Mouse (Mus musculus): ENCODE results near the gene Pkn3. TPM values are rescaled to one million over a fixed set of nuclear protein-coding genes. Genes with fewer than 3 reads are reported as not detected.
"Not testable (repeated sequence)": the region's sequence is repeated elsewhere in the genome, so short reads cannot be mapped to it uniquely, and the experiment has no call there.

Gene Pkn3
- polyA plus RNA-seq, 1 experiment, result 22.3 TPM

- DNase-seq (ENCODE audit: low spot score), result no peak
These were observed 18.5 kb downstream of the Pkn3 start for GRCm38 (mm10) chr2:30095882-30096527.

DNA sequence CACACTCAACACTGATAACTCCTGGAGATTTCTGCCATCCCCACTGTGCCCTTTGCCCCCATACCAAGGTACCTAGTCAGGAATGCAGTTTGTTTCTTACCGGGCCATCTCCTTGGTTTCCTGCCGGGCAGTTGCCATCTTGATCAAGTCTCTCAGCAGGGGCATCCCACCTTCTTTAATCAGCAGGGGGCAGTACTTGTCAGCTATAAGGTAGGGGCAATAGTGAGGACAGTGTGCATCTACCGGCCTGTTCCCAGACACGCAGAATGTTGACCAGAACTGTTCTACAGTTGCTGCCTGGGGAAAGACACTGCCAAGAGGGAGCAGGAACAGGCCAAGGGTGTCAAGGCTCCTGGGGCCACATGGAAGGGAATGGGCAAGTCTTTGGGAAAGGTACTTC is 22.7 kb downstream of the Pkn3 start:
- no peak for DNase-seq (ENCODE audit: low spot score)

GRCm38 (mm10) chr2:30106364-30106763 is 28.9 kb downstream of the Pkn3 start:
- DNase-seq (ENCODE audit: low spot score), result no peak

GRCm38 (mm10) chr2:30107646-30108045 is 30.2 kb downstream of the Pkn3 start:
- DNase-seq (ENCODE audit: low spot score), result no peak

GRCm38 (mm10) chr2:30108260-30108659 is 30.8 kb downstream of the Pkn3 start:
- DNase-seq (ENCODE audit: low spot score), result no peak

GRCm38 (mm10) chr2:30111500-30111899 is 34.0 kb downstream of the Pkn3 start:
- no peak for DNase-seq (ENCODE audit: low spot score)

- DNase-seq (ENCODE audit: low spot score), result no peak
These were observed 35.1 kb downstream of the Pkn3 start for GRCm38 (mm10) chr2:30112564-30112963.

DNA sequence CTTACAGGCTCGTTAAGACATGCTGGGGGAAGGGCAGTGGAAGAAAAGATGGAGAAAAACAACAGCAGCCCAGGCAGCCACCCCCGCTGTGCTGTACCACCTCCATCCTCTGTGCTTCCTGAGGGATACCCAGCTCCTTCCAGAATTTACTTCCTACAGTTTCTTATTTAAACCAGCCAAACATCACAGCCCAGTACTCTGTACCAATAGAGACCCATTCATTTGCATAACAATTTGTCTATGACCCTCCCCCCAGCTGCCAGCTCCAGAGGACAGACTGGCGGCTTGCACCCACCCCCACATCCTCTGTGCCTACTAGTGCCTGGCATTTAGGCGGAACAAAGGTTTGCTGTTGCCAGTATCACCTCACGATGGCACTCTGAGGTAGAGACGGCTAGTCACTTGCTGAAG is 42.2 kb downstream of the Pkn3 start:
- DNase-seq (ENCODE audit: low spot score), result no peak

- no peak for DNase-seq (ENCODE audit: low spot score)
These were observed 42.8 kb downstream of the Pkn3 start for GRCm38 (mm10) chr2:30120269-30120668.

- no peak for DNase-seq (ENCODE audit: low spot score)
These were observed 45.3 kb downstream of the Pkn3 start for GRCm38 (mm10) chr2:30122766-30123165.

DNA sequence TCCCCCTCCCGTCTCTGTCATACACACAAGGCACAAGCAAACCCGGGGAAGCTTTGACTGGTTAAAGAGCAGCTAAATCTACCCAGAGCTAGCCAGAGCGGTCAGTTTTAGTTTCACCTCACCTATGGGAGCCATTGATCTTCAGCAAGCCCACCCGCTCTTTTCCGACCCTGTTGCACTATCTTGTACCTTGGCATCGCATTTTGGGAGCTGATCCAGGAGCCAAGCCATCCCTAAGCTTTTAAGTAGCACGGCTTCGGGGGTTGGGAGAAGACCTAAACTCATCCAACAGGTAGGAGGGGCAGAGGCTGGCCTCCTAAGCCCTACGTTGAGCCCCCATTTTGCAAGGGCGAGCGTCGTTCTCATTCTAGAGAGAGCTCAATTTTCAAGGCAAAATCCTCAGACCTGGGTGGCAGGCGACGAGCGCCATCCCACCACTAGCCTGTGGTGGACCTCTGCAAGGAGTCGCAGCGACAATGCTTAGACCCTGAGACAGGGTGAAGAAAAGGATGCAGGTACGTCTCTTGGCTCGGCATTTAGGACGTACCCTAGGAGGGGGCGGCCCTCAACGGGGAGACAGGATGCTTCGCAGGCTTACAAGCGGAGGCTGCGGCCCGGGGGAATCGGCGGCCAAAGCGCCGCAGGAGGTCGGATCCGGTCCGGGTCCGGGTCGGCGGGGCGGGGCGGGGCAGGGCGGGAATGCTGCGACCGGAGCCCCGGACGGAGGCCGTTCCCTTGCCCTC is 46.4 kb downstream of the Pkn3 start:
- DNase-seq (ENCODE audit: low spot score), result no peak

DNA sequence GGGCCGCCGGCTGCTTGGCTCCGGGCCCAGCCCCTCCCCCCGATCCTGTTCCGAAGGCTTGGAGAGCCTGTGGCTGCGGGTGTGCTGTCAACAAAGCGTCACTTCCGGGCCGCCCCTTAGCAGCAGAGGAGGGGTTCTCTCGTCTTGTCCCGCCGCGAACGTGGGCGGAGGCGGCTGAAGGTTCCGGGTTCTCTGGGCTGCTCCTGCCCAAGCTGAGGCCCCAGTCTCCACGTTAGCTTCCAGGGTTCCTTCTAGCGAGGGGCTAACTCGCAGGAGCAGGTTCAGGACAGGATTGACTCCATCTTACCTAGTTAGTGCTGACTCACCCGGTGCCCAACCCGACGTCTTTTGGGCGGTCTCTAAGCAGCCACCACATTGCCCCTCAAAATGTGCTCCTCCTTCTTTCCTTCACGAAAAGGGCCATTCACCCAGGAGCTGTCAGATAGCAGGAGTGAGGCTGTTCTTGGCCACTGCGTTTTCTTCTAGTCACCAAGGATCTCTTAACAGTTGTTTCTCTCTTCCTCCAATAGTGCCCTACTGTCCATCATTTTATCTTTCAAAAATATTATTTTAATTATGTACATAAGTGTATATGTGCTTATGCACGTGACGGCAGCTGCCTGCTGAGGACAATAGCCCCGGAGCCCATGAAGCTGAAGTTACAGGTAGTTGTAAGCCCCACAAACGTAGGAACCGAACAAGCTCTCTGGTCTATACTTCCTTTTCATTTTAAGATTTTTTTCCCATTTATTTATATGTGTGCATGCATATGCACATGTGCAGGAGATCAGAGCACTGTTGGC is 47.2 kb downstream of the Pkn3 start, which contains the start of gene Zer1:
Gene Zer1 (minus strand): TSS at position 114 of the 803 bp plus-strand sequence.
- DNase-seq (ENCODE audit: low spot score), result peak; percentile 89

- no peak for DNase-seq (ENCODE audit: low spot score)
These were observed 51.3 kb downstream of the Pkn3 start for GRCm38 (mm10) chr2:30128789-30129188.

DNA sequence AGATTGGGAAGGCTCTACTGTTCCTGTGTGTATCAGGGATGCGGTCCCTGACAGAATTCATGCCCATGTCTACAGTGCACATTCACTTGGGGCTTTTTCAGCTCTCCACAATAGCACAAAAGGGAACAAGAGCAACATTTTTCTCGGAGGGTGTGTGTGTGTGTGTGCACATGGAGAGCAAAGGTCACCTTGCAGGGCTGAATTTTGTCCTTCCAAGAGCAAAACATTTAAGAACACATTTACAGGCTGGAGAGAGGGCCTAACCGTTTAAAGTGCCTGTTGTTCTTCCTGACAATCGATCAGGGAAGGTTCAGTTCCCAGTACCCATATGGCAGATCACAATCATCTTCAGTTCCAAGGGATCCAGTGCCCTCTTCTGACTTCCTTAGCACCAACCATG is 52.7 kb downstream of the Pkn3 start:
- DNase-seq (ENCODE audit: low spot score), result no peak

DNA sequence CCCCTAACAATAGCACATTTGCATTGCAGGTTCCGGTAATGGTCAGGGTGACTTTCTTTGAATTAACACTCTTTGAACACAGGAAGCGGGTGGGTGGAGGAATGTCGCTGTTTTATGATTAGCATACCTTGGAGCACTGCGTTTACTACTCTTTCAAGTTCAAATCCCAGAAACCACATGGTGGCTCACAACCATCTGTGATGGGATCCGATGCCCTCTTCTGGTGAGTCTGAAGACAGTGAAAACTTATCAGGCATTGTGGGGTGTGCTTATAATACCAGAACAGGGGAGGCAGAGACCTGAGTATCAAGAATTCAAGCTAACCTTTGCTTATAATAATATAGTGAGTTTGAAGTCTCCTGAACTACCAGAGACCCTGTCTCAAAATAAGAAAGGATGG is 53.8 kb downstream of the Pkn3 start:
- not testable (repeated sequence) for DNase-seq (ENCODE audit: low spot score)

GRCm38 (mm10) chr2:30132801-30133612 is 55.5 kb downstream of the Pkn3 start:
- DNase-seq (ENCODE audit: low spot score), result no peak

DNA sequence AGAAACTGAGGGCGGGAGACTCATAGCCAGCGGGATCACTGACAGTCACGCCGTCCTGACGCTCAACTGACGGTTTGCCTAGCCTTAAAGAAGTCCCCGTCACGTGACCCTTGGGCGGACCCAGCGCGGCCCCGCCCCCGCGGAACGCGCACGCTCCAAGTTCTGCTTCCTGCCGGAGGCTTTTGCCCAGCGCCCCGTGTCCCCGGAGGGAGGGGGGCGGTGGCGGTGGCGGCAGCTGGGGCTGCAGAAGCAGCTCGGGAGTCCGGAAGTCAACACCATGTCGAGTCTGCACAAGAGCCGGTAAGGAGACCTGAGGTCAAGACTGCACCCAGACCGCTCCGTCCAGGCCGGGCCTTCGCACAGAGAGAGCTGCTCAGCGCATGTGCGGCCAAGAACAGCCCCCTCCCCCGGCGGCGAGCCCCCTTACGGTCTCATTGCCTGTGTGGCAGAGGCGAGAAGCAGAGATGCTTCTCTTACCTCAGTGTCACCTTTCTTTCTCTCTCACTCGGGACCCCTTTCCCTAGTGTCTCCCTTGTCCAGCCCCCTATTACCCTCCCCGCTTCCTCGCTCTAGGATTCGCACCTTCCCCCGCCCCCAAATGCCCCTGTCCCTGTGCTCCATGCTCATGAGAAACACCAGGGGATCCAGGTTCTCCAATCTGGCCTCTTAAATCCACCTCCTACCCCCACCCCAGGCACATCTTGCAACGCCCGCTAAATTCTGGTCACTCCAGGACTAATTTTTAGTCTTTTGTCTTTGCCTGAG is 56.3 kb downstream of the Pkn3 start, which contains the start of gene Tbc1d13:
Gene Tbc1d13 (plus strand): TSS at position 134 of the 765 bp plus-strand sequence.
- peak; percentile 97 for DNase-seq (ENCODE audit: low spot score)

DNA sequence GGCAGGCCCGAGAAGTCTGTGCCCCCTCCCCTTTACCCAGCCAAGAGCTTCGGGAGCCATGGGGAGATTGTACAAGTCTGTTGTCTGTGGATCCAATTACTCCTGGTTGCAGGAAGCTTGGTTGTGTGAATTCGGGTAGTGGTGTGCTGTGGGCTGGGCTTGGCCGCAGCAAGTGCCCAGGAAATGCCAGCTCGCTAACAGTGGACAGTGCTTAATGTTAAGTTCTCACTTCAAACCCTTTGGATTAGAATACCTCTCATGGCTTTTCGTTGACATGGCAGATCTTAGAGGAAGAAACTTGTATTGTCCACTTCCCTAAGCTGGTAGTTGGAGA is 56.9 kb downstream of the Pkn3 start:
- DNase-seq (ENCODE audit: low spot score), result no peak

GRCm38 (mm10) chr2:30134928-30135620 is 57.6 kb downstream of the Pkn3 start:
- DNase-seq (ENCODE audit: low spot score), result no peak

DNA sequence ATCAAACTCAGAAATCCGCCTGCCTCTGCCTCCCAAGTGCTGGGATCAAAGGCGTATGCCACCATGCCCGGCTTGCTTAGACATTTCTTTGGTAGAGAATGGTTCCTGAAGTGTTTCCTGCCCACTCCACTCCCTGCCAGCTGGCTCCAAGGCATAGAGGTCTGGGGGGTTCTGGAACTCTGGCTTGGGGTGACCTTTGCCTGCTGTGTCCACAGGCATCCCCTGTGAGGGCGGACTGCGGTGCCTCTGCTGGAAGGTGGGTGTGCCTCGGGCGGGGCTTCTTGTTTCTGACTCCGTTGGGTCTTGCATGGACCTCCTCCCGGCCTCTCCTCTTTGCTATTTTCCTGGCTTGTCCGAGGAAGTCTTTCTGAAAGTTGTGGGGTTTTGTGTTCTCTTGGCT is 59.0 kb downstream of the Pkn3 start:
- DNase-seq (ENCODE audit: low spot score), result no peak
